In the genomic region with DNA sequence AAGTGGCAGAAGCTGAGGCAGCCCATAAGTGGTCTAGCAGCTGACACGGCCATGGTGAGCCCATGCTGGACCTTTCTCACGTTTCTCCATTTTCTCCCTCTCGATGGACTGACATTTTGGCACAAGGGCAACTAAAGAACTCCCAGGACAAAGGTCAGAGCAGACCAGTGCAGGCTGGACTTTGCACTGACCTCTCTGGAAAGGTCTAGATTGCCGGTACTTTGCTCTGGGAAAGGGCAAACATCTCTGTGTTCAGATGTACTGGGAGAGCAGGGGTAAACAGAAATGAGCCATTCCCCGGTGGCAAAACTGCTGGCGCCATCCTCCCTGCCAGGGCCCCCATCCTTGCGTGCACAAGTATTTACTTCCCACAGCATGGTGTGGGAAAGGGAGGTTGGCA, we compare ENCODE assay signal across 36 mouse cellular contexts. TPM values are rescaled to one million over a fixed set of nuclear protein-coding genes. Genes with fewer than 3 reads are reported as not detected.
DNase-seq lines count a peak whose midpoint lies in the region; ATAC-seq and TF ChIP-seq lines count a peak whose summit lies in the region.
"Had no signal": no experiment of that assay in that cellular context is flagged by ENCODE, and none has a peak within 500 bp of the region (broad histone marks: within the 10 kb centered on the region; RNA-seq: fewer than 3 reads in every experiment).

No protein-coding gene starts in this region.

- no peak overlapping the region for H3K9ac ChIP-seq in liver, embryonic 11.5 days (ENCODE audit: low read depth, low read length)
- no peak overlapping the region for H3K9ac ChIP-seq in liver, embryonic 16.5 days (ENCODE audit: low read depth, low read length)
- H3K9ac ChIP-seq: embryonic facial prominence, embryonic 13.5 days; forebrain, embryonic 15.5 days; heart, embryonic 15.5 days; limb, embryonic 12.5 days had no signal

- no peak overlapping the region for H3K4me2 ChIP-seq in liver, embryonic 11.5 days
- H3K4me2 ChIP-seq in liver, embryonic 16.5 days (ENCODE audit: low read depth, low read length) = peak overlapping the region; percentile 55
- H3K4me2 ChIP-seq: embryonic facial prominence, embryonic 13.5 days; forebrain, embryonic 15.5 days; heart, embryonic 15.5 days; limb, embryonic 12.5 days had no signal

- H3K4me1 ChIP-seq in kidney, adult 2 months (ENCODE audit: control insufficient read depth, insufficient read depth, low read length) = peaks cover 9% of the 10 kb centered on the region
- 0 out of 2 replicates have a peak, but pooled peaks cover 2% of the 10 kb centered on the region for H3K4me1 ChIP-seq in liver, embryonic 11.5 days (replicated peaks; ENCODE audit: control insufficient read depth, insufficient read depth, low read length)
- peaks cover 6% of the 10 kb centered on the region for H3K4me1 ChIP-seq in liver, embryonic 16.5 days (ENCODE audit: control insufficient read depth, low read depth, low read length)

- ATAC-seq in liver, embryonic 11.5 days (replicated peaks; ENCODE audit: low FRiP score) = no peak
- peak; percentile 70 for ATAC-seq in liver, embryonic 16.5 days (ENCODE audit: low read depth)
- no peak for ATAC-seq in megakaryocyte-erythroid progenitor cell, adult 5-6 weeks (replicated peaks; ENCODE audit: low FRiP score, low TSS enrichment, poor library complexity, severe bottlenecking)
- ATAC-seq: forebrain, embryonic 15.5 days; hindbrain, embryonic 16.5 days had no signal

- no peaks in the 10 kb centered on the region for H3K9me3 ChIP-seq in liver, embryonic 11.5 days (ENCODE audit: control insufficient read depth, low read length)
- H3K9me3 ChIP-seq in liver, embryonic 16.5 days (replicated peaks; ENCODE audit: control insufficient read depth, low read length) = no peaks in the 10 kb centered on the region
- H3K9me3 ChIP-seq: embryonic facial prominence, embryonic 13.5 days; forebrain, embryonic 10.5 days; forebrain, embryonic 15.5 days; heart, embryonic 10.5 days; heart, embryonic 15.5 days; limb, embryonic 12.5 days had no signal

- DNase-seq in kidney, adult 2 months = peak; percentile 88
- no peak for DNase-seq in kidney, postnatal 10 days
- peak; percentile 41 to 62 for DNase-seq in kidney, postnatal 36 days
- DNase-seq in liver, embryonic 11.5 days (ENCODE audit: low spot score) = no peak
- no peak for DNase-seq in urinary bladder, postnatal 14 days (ENCODE audit: low spot score)
- DNase-seq: B cell, adult 2 months; cerebellum, adult 9-11 months; embryo, embryonic 11 days; gastrocnemius, postnatal 25 days; heart, adult 11 months; lung, adult 2 months; lung, postnatal 10 days; midbrain, embryonic 14.5 days had no signal

- H3K27ac ChIP-seq in kidney, adult 2 months (ENCODE audit: insufficient read depth, low read depth, low read length) = no peak overlapping the region
- peak overlapping the region; percentile 28; the same call in 1 of the 2 replicates for H3K27ac ChIP-seq in liver, embryonic 11.5 days (ENCODE audit: low read depth, low read length)
- H3K27ac ChIP-seq in liver, embryonic 16.5 days (ENCODE audit: low read length) = peak overlapping the region; percentile 69
- H3K27ac ChIP-seq: embryonic facial prominence, embryonic 13.5 days; forebrain, embryonic 10.5 days; forebrain, embryonic 15.5 days; heart, embryonic 10.5 days; heart, embryonic 15.5 days; left cerebral cortex, adult 2 months; limb, embryonic 12.5 days; macrophage had no signal

- TF ChIP-seq POLR2A in kidney, adult 2 months (IDR thresholded peaks at IDR 0.05; ENCODE audit: low read depth, low read length) = no peak

- H3K36me3 ChIP-seq in kidney, adult 2 months (ENCODE audit: control insufficient read depth, insufficient read depth, low read length) = no peaks in the 10 kb centered on the region
- no peaks in the 10 kb centered on the region for H3K36me3 ChIP-seq in liver, embryonic 11.5 days (ENCODE audit: control insufficient read depth, insufficient read depth, low read length)
- no peaks in the 10 kb centered on the region for H3K36me3 ChIP-seq in liver, embryonic 16.5 days (ENCODE audit: control insufficient read depth, insufficient read depth)
- H3K36me3 ChIP-seq: embryonic facial prominence, embryonic 13.5 days; forebrain, embryonic 10.5 days; forebrain, embryonic 15.5 days; heart, embryonic 15.5 days; limb, embryonic 12.5 days had no signal

- no peak overlapping the region for H3K4me3 ChIP-seq in kidney, adult 2 months (ENCODE audit: insufficient read depth, low read depth, low read length)
- H3K4me3 ChIP-seq in liver, embryonic 11.5 days (ENCODE audit: low read depth, low read length) = no peak overlapping the region
- H3K4me3 ChIP-seq in liver, embryonic 16.5 days (ENCODE audit: low read depth, low read length) = no peak overlapping the region; the same call in 1 of the 2 replicates
- H3K4me3 ChIP-seq: embryonic facial prominence, embryonic 13.5 days; forebrain, embryonic 10.5 days; forebrain, embryonic 15.5 days; heart, embryonic 10.5 days; heart, embryonic 15.5 days; left cerebral cortex, adult 2 months; limb, embryonic 12.5 days had no signal

- H3K27me3 ChIP-seq in kidney, adult 2 months (replicated peaks; ENCODE audit: control insufficient read depth, insufficient read depth, low read length) = no peaks in the 10 kb centered on the region
- H3K27me3 ChIP-seq in liver, embryonic 11.5 days (replicated peaks; ENCODE audit: control insufficient read depth, insufficient read depth, low read length) = peaks cover 10% of the 10 kb centered on the region
- H3K27me3 ChIP-seq in liver, embryonic 16.5 days (ENCODE audit: control insufficient read depth, insufficient read depth, low read depth, low read length) = peaks cover 16% of the 10 kb centered on the region
- H3K27me3 ChIP-seq: forebrain, embryonic 15.5 days had no signal

- TF ChIP-seq CTCF in kidney, adult 2 months (conservative IDR thresholded peaks at IDR 0.05; ENCODE audit: insufficient read depth, insufficient read length, low read depth, low read length) = no peak

- 47% methylated on average over 7 of the region's 7 CpGs for WGBS in kidney, adult 2 months
- WGBS in liver, embryonic 11.5 days = 70% methylated on average over 7 of the region's 7 CpGs
- 53% methylated on average over 7 of the region's 7 CpGs for WGBS in liver, embryonic 16.5 days (ENCODE audit: insufficient replicate concordance)

RNA-seq across cellular contexts. Expression of gene Lrrc3, which starts 2.2 kb away (rescaled TPM):
- 8.4 and 8.6 TPM in 2 replicates for polyA plus RNA-seq in kidney, adult 2 months (2012; rRNA removed)
- 8.2 and 10.0 TPM in 2 replicates for polyA plus RNA-seq in liver, embryonic 11.5 days (2014; fragmentation: Nextera tagmentation; extraction: Ambion mirVana)
- 16.5 and 18.6 TPM in 2 replicates for polyA plus RNA-seq in liver, embryonic 16.5 days (2015; fragmentation: Nextera tagmentation; extraction: Ambion mirVana)
- not detected in 2 replicates for total RNA-seq in megakaryocyte-erythroid progenitor cell, adult 5-6 weeks (2014; fragmentation: Nextera tagmentation)
- not detected in 2 replicates for total RNA-seq in megakaryocyte-erythroid progenitor cell, adult 5-6 weeks (2017)
- total RNA-seq: monocyte, adult 5-6 weeks had no signal
- polyA plus RNA-seq: macrophage had no signal

RNA-seq across cellular contexts. Expression of gene Gm3285, which starts 38.4 kb away (rescaled TPM):
- not detected in 2 replicates for polyA plus RNA-seq in kidney, adult 2 months (2012; rRNA removed)
- polyA plus RNA-seq in liver, embryonic 11.5 days (2014; fragmentation: Nextera tagmentation; extraction: Ambion mirVana) = not detected in 2 replicates
- polyA plus RNA-seq in liver, embryonic 16.5 days (2015; fragmentation: Nextera tagmentation; extraction: Ambion mirVana) = not detected in 2 replicates
- not detected in 2 replicates for total RNA-seq in megakaryocyte-erythroid progenitor cell, adult 5-6 weeks (2014; fragmentation: Nextera tagmentation)
- total RNA-seq in megakaryocyte-erythroid progenitor cell, adult 5-6 weeks (2017) = not detected in 2 replicates
- total RNA-seq: adrenal gland, adult 18-20 months; gastrocnemius, adult 18-20 months; gastrocnemius, postnatal 25 days; heart, postnatal 25 days; left cerebral cortex, adult 2 months; left cerebral cortex, postnatal 25 days; monocyte, adult 5-6 weeks had no signal
- polyA plus RNA-seq: embryonic facial prominence, embryonic 13.5 days; forebrain, embryonic 10.5 days; forebrain, embryonic 15.5 days; frontal cortex, adult 2 months; heart, embryonic 10.5 days; heart, embryonic 15.5 days; hindbrain, embryonic 11.5 days; hindbrain, embryonic 16.5 days; intestine, embryonic 14.5 days; large intestine, adult 2 months; limb, embryonic 12.5 days; lung, adult 2 months; macrophage; midbrain, embryonic 14.5 days; neural tube, embryonic 14.5 days; stomach, embryonic 14.5 days; testis, adult 2 months had no signal

RNA-seq across cellular contexts. Expression of gene Gm10318, which starts 47.5 kb away (rescaled TPM):
- polyA plus RNA-seq in kidney, adult 2 months (2012; rRNA removed) = not detected in 2 replicates
- not detected in 2 replicates for polyA plus RNA-seq in liver, embryonic 11.5 days (2014; fragmentation: Nextera tagmentation; extraction: Ambion mirVana)
- polyA plus RNA-seq in liver, embryonic 16.5 days (2015; fragmentation: Nextera tagmentation; extraction: Ambion mirVana) = not detected in 2 replicates
- not detected in 2 replicates for total RNA-seq in megakaryocyte-erythroid progenitor cell, adult 5-6 weeks (2014; fragmentation: Nextera tagmentation)
- not detected in 2 replicates for total RNA-seq in megakaryocyte-erythroid progenitor cell, adult 5-6 weeks (2017)
- total RNA-seq: adrenal gland, adult 18-20 months; gastrocnemius, adult 18-20 months; gastrocnemius, postnatal 25 days; heart, postnatal 25 days; left cerebral cortex, adult 2 months; left cerebral cortex, postnatal 25 days; monocyte, adult 5-6 weeks had no signal
- polyA plus RNA-seq: embryonic facial prominence, embryonic 13.5 days; forebrain, embryonic 10.5 days; forebrain, embryonic 15.5 days; frontal cortex, adult 2 months; heart, embryonic 10.5 days; heart, embryonic 15.5 days; hindbrain, embryonic 11.5 days; hindbrain, embryonic 16.5 days; intestine, embryonic 14.5 days; large intestine, adult 2 months; limb, embryonic 12.5 days; lung, adult 2 months; macrophage; midbrain, embryonic 14.5 days; neural tube, embryonic 14.5 days; stomach, embryonic 14.5 days; testis, adult 2 months had no signal

RNA-seq across cellular contexts. Expression of gene Gm36176, which starts 53.5 kb away (rescaled TPM):
- polyA plus RNA-seq in kidney, adult 2 months (2012; rRNA removed) = not detected in 2 replicates
- not detected in 2 replicates for polyA plus RNA-seq in liver, embryonic 11.5 days (2014; fragmentation: Nextera tagmentation; extraction: Ambion mirVana)
- polyA plus RNA-seq in liver, embryonic 16.5 days (2015; fragmentation: Nextera tagmentation; extraction: Ambion mirVana) = not detected in 2 replicates
- total RNA-seq in megakaryocyte-erythroid progenitor cell, adult 5-6 weeks (2014; fragmentation: Nextera tagmentation) = not detected in 2 replicates
- not detected in 2 replicates for total RNA-seq in megakaryocyte-erythroid progenitor cell, adult 5-6 weeks (2017)
- total RNA-seq: adrenal gland, adult 18-20 months; gastrocnemius, adult 18-20 months; gastrocnemius, postnatal 25 days; heart, postnatal 25 days; left cerebral cortex, adult 2 months; left cerebral cortex, postnatal 25 days; monocyte, adult 5-6 weeks had no signal
- polyA plus RNA-seq: embryonic facial prominence, embryonic 13.5 days; forebrain, embryonic 10.5 days; forebrain, embryonic 15.5 days; frontal cortex, adult 2 months; heart, embryonic 10.5 days; heart, embryonic 15.5 days; hindbrain, embryonic 11.5 days; hindbrain, embryonic 16.5 days; intestine, embryonic 14.5 days; large intestine, adult 2 months; limb, embryonic 12.5 days; lung, adult 2 months; macrophage; midbrain, embryonic 14.5 days; neural tube, embryonic 14.5 days; stomach, embryonic 14.5 days; testis, adult 2 months had no signal

Comparison
In these comparisons a context has a peak if more than half of its experiments do, and no peak if none do; other contexts are left out.
1. DNase-seq: peak in kidney, adult 2 months (single experiment) and kidney, postnatal 36 days (2 of 2); none in kidney, postnatal 10 days (single experiment), liver, embryonic 11.5 days (single experiment) and urinary bladder, postnatal 14 days (single experiment).